Mouse (Mus musculus) hindbrain, embryonic 14.5 days (tissue): ENCODE measurements at regions not wholly inside any gene's neighbourhood (a gene's known extent, or its start where the extent isn't known, plus 50 kb on each side); places are given as distances from the start of the nearest gene placed in this dataset.

Source experiments
- ATAC-seq: fragments of 200-750 bp; cut with Nextera tagmentation; 2 replicates; pipeline ENCODE4 v1.8.0; 2017; ENCODE audit warnings: moderate number of reproducible peaks, mild to moderate bottlenecking, moderate TSS enrichment, moderate library complexity; ENCODE audit not compliant: low FRiP score
- DNase-seq: peaks from one replicate; pipeline ENCODE4 v3.0.0-alpha.2; 2015; ENCODE audit warnings: low spot score
- H3K27ac ChIP-seq: fragments of 300-500 bp; sonication (generic); 2 replicates; pipeline ENCODE4 v1.5.1; 2014; ENCODE audit warnings: mild to moderate bottlenecking, moderate library complexity
- H3K27me3 ChIP-seq: fragments of 300-500 bp; sonication (generic); 2 replicates; pipeline ENCODE4 v1.6.1; 2014; ENCODE audit warnings: mild to moderate bottlenecking, low read length, mixed read lengths; ENCODE audit not compliant: control insufficient read depth, insufficient read depth
- H3K36me3 ChIP-seq: fragments of 300-500 bp; sonication (generic); replicated peaks from 2 replicates; pipeline ENCODE4 v1.6.1; 2014; ENCODE audit not compliant: control insufficient read depth, insufficient read depth
- H3K4me1 ChIP-seq: fragments of 300-500 bp; sonication (generic); replicated peaks from 2 replicates; pipeline ENCODE4 v1.6.1; 2014; ENCODE audit warnings: antibody characterized with exemption, low read length, mixed read lengths; ENCODE audit not compliant: control insufficient read depth, insufficient read depth
- H3K4me2 ChIP-seq: fragments of 300-500 bp; sonication (generic); replicated peaks from 2 replicates; pipeline ENCODE4 v1.6.1; 2014; ENCODE audit warnings: mild to moderate bottlenecking, moderate library complexity
- H3K4me3 ChIP-seq: fragments of 300-500 bp; sonication (generic); replicated peaks from 2 replicates; pipeline ENCODE4 v1.5.1; 2014; ENCODE audit warnings: mild to moderate bottlenecking, low read length
- H3K9ac ChIP-seq: fragments of 300-500 bp; sonication (generic); 2 replicates; pipeline ENCODE4 v1.6.1; 2014
- H3K9me3 ChIP-seq: fragments of 300-500 bp; sonication (generic); 2 replicates; pipeline ENCODE4 v1.6.1; 2016; ENCODE audit warnings: low read length; ENCODE audit not compliant: control insufficient read depth
- WGBS: fragments of 180-500 bp; shearing (Covaris S2); extraction: QIAGEN DNeasy Blood & Tissue Kit; methylation state at CpG from one replicate; pipeline ENCODE4 v1.1.7; 2014; 5-methylcytosine and 5-hydroxymethylcytosine counted together

DNA sequence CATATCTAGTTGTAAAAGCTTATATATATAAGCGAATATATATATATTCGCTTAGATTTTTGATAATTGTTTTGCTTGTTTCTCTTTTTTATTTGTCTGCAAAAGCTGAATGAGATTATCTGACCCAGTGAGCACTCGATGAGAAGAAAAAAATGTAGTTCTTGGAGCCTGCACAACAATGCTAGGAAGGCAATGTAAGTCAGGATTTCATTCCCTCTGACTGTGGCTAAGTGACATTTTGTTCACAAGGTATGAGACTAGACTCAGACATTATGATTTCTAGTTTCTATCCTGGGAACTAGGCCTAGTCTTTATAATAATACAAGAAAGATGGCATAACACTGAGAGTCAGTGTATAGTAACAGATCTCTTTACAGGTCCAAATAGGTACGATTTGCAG is 108.9 kb upstream of the Bmp2 start:
- DNase-seq (no peak), ATAC-seq (no peak)
- Histone ChIP-seq H3K27me3 (no peaks in the 10 kb centered on the region), H3K9ac (no peak overlapping the region), H3K36me3 (no peaks in the 10 kb centered on the region), H3K4me2 (no peak overlapping the region), H3K9me3 (no peaks in the 10 kb centered on the region), H3K27ac (no peak overlapping the region), H3K4me1 (no peaks in the 10 kb centered on the region), H3K4me3 (no peak overlapping the region)
- WGBS, result 93% methylated on average over 4 of the region's 4 CpGs

DNA sequence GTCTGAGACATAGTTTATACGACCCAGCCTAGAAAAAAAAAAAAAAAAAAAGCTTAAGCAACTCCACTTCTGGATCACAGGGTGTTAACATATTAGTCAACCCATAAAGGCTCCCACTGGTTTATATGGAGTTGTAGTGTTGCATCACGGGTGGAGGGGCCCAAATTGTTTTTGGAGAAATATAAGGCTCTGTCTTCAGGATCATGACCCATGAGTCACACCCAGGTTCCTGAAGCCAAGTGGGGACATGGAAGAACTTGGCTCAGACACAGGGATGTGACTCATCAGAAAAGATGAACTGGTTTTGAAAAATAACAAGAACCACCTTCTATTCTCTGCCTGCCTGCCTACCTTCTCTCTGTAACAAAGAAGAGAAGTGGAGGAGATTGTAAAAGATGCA is 108.5 kb upstream of the Bmp2 start:
- Histone ChIP-seq H3K4me1 (no peaks in the 10 kb centered on the region), H3K27ac (no peak overlapping the region), H3K4me3 (no peak overlapping the region), H3K9ac (no peak overlapping the region), H3K4me2 (no peak overlapping the region), H3K27me3 (no peaks in the 10 kb centered on the region), H3K9me3 (no peaks in the 10 kb centered on the region), H3K36me3 (no peaks in the 10 kb centered on the region)
- ATAC-seq (no peak), DNase-seq (no peak)
- 87% methylated on average over 2 of the region's 2 CpGs for WGBS

DNA sequence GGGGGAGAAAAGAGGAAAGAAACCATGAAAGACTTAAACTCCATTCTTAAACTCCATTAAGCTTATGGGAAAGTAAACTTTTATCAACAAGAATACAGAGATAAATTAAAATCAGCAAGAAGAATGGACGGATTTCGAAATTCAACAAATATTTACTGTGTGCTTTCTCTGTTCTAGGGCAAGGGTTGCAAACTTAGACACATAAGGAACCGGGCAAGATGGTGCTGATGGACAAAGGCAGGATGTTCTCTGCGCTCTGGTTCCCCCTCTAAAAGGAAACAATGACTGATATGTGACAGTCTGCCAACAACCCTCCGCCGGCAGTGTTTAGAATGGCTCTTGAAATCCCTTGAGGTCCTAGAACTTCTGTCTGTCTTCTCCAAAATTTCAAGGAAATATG is 99.0 kb upstream of the Bmp2 start:
- Histone ChIP-seq H3K36me3 (no peaks in the 10 kb centered on the region), H3K9ac (no peak overlapping the region), H3K27ac (no peak overlapping the region), H3K9me3 (no peaks in the 10 kb centered on the region), H3K4me3 (no peak overlapping the region), H3K4me1 (no peaks in the 10 kb centered on the region), H3K27me3 (no peaks in the 10 kb centered on the region), H3K4me2 (no peak overlapping the region)
- DNase-seq (no peak), ATAC-seq (no peak)
- 90% methylated on average over 6 of the region's 6 CpGs for WGBS

DNA sequence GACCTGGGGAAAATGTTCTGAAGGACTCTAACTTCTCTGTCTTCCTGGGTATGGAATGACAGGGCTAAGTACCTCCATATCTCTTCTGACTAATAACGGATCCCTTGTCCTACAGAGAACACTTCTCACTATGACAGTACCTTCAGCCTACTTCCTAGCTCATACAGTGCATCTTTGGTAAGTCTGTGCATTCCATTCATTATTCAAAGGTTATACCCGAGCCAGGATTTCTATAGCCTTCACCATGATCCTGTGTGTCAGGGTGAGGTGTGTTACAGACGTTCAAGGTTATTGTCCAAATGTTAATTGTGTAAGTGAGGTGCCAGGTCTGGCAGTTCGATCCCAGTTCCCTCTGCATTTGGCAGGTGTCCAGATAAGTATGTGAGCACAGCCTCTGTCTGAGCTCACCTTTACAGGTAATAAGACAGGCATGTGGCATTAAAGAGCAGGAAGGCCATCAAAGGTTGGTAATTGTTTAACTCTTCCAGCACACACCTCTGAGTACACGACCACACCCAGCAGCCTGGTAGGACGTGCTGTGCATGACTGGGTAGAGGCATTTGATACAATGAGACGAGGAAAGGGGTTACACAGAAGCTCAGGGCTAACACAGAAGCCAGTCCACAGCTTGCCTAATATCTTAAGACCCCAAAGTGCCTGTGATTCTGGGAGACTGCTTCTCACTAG is 96.3 kb upstream of the Bmp2 start:
- 82% methylated on average over 7 of the region's 7 CpGs for WGBS
- DNase-seq, result no peak

DNA sequence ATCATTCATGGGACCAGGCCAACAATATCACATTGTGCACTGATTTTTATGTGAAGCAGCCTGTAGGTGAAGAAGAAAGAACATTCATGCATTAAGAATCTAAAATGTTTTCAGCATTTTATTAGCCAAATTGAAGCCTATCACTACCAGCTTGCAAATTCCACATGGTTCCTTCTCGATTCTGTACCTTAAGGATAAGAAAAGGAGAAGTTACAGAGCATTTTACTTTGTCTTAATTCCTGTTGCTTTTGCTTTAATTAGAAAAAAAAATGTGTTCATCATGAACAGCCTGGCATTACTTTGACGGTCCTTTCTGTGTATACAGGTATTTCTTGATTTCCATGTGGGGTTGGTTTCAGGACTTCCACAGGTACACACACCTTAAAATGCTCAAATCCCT is 95.2 kb upstream of the Bmp2 start:
- DNase-seq (no peak), ATAC-seq (no peak)
- Histone ChIP-seq H3K4me3 (no peak overlapping the region), H3K27me3 (no peaks in the 10 kb centered on the region), H3K4me2 (no peak overlapping the region), H3K27ac (no peak overlapping the region), H3K9me3 (no peaks in the 10 kb centered on the region), H3K4me1 (no peaks in the 10 kb centered on the region), H3K36me3 (no peaks in the 10 kb centered on the region), H3K9ac (no peak overlapping the region)
- 92% methylated on average over 2 of the region's 2 CpGs for WGBS

More for the DNA sequence above, 96.3 kb upstream of the Bmp2 start:
- Histone ChIP-seq H3K4me3 (no peak overlapping the region), H3K27me3 (no peaks in the 10 kb centered on the region), H3K9me3 (no peaks in the 10 kb centered on the region), H3K4me2 (no peak overlapping the region), H3K4me1 (no peaks in the 10 kb centered on the region), H3K36me3 (no peaks in the 10 kb centered on the region), H3K27ac (no peak overlapping the region), H3K9ac (no peak overlapping the region)
- ATAC-seq, result no peak

DNA sequence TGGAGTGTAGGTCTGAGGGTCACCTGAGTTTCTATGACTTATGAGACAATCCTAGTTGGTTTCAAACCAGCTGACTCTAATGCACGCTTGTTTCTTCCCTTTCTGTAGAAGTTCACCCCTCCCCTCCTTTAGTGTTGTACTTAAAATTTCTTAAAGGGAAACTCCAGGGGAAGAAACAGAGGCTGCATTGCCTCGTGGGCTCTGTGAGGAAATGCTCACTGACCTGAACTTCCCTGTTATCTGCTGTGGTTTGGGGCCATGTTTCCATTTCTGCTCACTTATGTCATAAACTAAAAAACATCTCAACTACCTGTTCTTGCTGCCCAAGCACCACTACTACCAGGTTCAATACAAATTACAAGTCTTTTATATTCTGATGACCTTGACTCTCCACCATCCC is 93.2 kb upstream of the Bmp2 start:
- Histone ChIP-seq H3K27me3 (no peaks in the 10 kb centered on the region), H3K4me2 (no peak overlapping the region), H3K4me1 (no peaks in the 10 kb centered on the region), H3K36me3 (no peaks in the 10 kb centered on the region), H3K27ac (no peak overlapping the region), H3K4me3 (no peak overlapping the region), H3K9me3 (no peaks in the 10 kb centered on the region), H3K9ac (no peak overlapping the region)
- WGBS, result 69% methylated on average over 2 of the region's 2 CpGs
- DNase-seq, result no peak
- ATAC-seq, result no peak

DNA sequence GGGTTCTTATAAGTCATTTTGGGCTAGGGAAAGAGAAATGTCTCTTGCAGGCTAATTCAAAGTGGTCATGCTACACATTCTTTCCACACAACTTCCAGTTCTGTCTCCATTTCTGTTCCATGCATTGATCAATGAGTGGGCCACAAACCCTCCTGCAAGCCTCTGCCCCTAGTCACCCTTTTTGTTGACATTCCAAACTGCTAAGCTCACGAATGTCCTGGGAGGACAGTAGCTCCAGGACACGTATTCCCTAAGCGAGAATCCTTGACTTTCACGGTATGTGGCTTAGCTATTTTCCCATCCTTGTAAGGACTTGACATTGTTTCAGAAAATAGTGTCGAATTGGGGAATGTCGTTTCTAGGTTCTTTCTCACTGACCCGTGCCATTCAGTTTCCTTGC is 91.1 kb upstream of the Bmp2 start:
- Histone ChIP-seq H3K9ac (no peak overlapping the region), H3K4me3 (no peak overlapping the region)
- ATAC-seq, result no peak

DNA sequence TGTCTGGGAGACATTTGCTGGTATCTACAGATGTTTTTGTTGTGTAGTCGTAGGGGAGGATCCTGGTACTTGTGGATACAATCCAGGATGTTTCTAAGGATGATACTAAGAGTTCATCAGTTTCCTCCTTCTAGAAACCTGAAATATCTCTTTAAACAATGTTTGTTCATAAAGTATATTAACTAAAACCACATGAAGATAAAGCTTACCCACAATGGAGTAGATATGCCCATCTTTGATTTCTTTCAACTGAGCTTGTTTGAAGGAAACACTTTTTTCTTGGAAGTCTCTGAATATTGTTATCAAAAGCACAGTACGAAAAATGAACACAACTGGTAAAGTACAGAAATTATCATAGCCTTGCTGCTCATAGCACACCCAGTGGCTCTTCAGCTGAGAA is 89.6 kb upstream of the Bmp2 start:
- Histone ChIP-seq H3K9ac (no peak overlapping the region), H3K27me3 (no peaks in the 10 kb centered on the region), H3K27ac (no peak overlapping the region), H3K4me2 (no peak overlapping the region), H3K4me3 (no peak overlapping the region), H3K36me3 (no peaks in the 10 kb centered on the region), H3K4me1 (no peaks in the 10 kb centered on the region), H3K9me3 (no peaks in the 10 kb centered on the region)
- DNase-seq (no peak), ATAC-seq (no peak)
- WGBS, result 91% methylated on average over 2 of the region's 2 CpGs

More for the DNA sequence above, 91.1 kb upstream of the Bmp2 start:
- Histone ChIP-seq H3K27me3 (no peaks in the 10 kb centered on the region), H3K4me2 (no peak overlapping the region), H3K36me3 (no peaks in the 10 kb centered on the region), H3K27ac (no peak overlapping the region), H3K4me1 (no peaks in the 10 kb centered on the region), H3K9me3 (no peaks in the 10 kb centered on the region)
- DNase-seq, result no peak
- 71% methylated on average over 7 of the region's 7 CpGs for WGBS

DNA sequence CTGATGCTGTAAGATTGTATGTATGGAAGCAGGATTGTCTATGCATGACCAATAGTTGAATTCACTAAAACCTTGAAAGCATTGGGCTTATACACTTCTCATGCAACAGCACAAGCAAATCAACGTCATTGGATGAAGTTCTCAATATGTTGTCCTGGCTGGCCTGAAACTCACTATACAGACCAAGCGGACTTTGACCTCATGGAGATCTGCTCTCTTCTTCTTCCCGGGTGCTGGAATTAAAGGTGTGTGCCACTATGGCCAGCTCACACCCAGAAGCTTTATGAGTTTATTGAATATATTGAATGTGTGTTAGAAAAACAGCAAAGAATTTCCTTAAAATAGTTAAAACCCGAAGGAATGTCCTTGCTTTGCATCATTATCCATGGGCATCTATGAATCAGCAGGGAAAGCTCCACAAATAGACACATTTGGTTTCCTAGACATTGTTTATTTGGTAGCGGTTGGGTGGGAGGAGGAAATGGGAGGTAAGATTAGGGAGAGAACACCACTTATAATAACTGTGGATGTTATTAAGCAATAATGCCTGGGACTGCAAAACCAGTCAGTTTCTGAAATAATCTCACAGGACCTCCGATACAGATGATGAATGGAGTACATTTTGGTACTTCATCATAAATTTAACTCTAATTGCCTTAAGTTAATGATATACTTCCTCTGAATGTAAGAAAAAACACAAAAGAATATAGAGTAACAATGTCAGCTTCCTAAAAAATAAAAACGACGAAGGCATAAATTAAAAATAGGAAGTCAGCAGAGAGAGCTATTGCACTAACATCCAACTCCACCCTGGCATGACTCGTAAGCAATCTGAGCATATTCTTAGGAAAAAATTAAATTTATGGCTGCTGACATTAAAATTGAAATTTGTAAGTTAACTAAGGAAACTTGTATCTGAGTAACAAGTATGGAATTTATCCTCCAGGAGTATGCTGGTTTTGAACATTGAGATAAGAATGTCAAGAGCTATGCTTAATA is 84.5 kb upstream of the Bmp2 start:
- no peaks in the 10 kb centered on the region for H3K9me3 ChIP-seq
- H3K4me1 ChIP-seq, result no peaks in the 10 kb centered on the region
- no peaks in the 10 kb centered on the region for H3K36me3 ChIP-seq
- no peak overlapping the region for H3K4me2 ChIP-seq
- no peak overlapping the region for H3K27ac ChIP-seq
- WGBS, result 90% methylated on average over 9 of the region's 9 CpGs
- no peak for DNase-seq
- H3K4me3 ChIP-seq, result no peak overlapping the region
- no peak for ATAC-seq
- no peak overlapping the region for H3K9ac ChIP-seq
- no peaks in the 10 kb centered on the region for H3K27me3 ChIP-seq
